Mouse (Mus musculus) midbrain, embryonic 16.5 days (tissue): ENCODE results near the gene Mapkap1. TPM values are rescaled to one million over a fixed set of nuclear protein-coding genes. Genes with fewer than 3 reads are reported as not detected.

Experiments
- ATAC-seq: fragments of 200-750 bp; cut with Nextera tagmentation; 2 replicates; pipeline ENCODE4 v1.8.0; 2017; ENCODE audit warnings: moderate TSS enrichment
- H3K27ac ChIP-seq: fragments of 300-500 bp; sonication (generic); 2 replicates; pipeline ENCODE4 v1.5.1; 2014; ENCODE audit warnings: mild to moderate bottlenecking, low read length, mixed read lengths
- H3K27me3 ChIP-seq: fragments of 300-500 bp; sonication (generic); 2 replicates; pipeline ENCODE4 v1.6.1; 2014; ENCODE audit warnings: low read depth, low read length, mixed read lengths; ENCODE audit not compliant: control insufficient read depth, insufficient read depth
- H3K36me3 ChIP-seq: fragments of 300-500 bp; sonication (generic); 2 replicates; pipeline ENCODE4 v1.6.1; 2014; ENCODE audit warnings: mild to moderate bottlenecking, low read length, moderate library complexity, mixed read lengths; ENCODE audit not compliant: control insufficient read depth, insufficient read depth
- H3K4me1 ChIP-seq: fragments of 300-500 bp; sonication (generic); 2 replicates; pipeline ENCODE4 v1.6.1; 2014; ENCODE audit warnings: mild to moderate bottlenecking, low read length, mixed read lengths; ENCODE audit not compliant: control insufficient read depth, insufficient read depth
- H3K4me2 ChIP-seq: fragments of 300-500 bp; sonication (generic); 2 replicates; pipeline ENCODE4 v1.6.1; 2014; ENCODE audit warnings: mild to moderate bottlenecking, low read length, mixed read lengths
- H3K4me3 ChIP-seq: fragments of 300-500 bp; sonication (generic); 2 replicates; pipeline ENCODE4 v1.5.1; 2014; ENCODE audit warnings: low read depth, mild to moderate bottlenecking, low read length, moderate library complexity, mixed read lengths
- H3K9ac ChIP-seq: fragments of 300-500 bp; sonication (generic); 2 replicates; pipeline ENCODE4 v1.6.1; 2014; ENCODE audit warnings: low read depth, low read length, mixed read lengths
- H3K9me3 ChIP-seq: fragments of 300-500 bp; sonication (generic); replicated peaks from 2 replicates; pipeline ENCODE4 v1.6.1; 2014; ENCODE audit warnings: mild to moderate bottlenecking, low read length, mixed read lengths; ENCODE audit not compliant: control insufficient read depth, poor library complexity, severe bottlenecking
- WGBS: fragments of 180-500 bp; shearing (Covaris S2); extraction: QIAGEN DNeasy Blood & Tissue Kit; methylation state at CpG from one replicate; pipeline ENCODE4 v1.1.7; 2014; 5-methylcytosine and 5-hydroxymethylcytosine counted together
- polyA plus RNA-seq: library from polyadenylated mRNA; unstranded; fragments of >200 nt; fragmentation: Nextera tagmentation; extraction: Ambion mirVana; gene quantifications from 2 replicates; pipeline ENCODE4 v1.2.1, GENCODE M21; 2015

Gene Mapkap1
- polyA plus RNA-seq, 1 experiment from 2014 or later = 89.1 TPM

DNA sequence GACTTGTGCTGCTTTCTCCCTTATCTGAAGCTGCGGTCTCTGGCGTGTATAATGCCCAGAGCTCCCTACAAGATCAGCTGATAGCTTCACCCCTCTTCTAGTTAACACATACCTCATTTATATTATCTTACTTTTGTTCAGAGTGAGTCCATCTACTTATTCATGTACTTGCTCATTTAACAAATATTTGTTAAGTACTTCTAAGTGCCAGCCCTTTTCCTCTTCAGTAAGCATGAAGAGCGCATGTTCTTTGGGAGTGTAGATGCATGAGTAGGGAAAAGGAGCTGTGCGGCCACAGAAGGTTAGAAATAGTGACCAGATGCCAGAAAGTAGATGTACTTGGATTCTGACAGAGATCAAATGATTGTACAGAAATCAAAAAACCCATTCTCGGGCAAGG lies 108.7 kb downstream of the Mapkap1 start:
- Histone ChIP-seq H3K9ac (no peak overlapping the region), H3K9me3 (no peaks in the 10 kb centered on the region), H3K4me3 (no peak overlapping the region), H3K4me2 (no peak overlapping the region), H3K36me3 (no peaks in the 10 kb centered on the region), H3K27ac (no peak overlapping the region), H3K27me3 (no peaks in the 10 kb centered on the region), H3K4me1 (no peaks in the 10 kb centered on the region)
- WGBS = 89% methylated on average over 5 of the region's 5 CpGs
- ATAC-seq = no peak

DNA sequence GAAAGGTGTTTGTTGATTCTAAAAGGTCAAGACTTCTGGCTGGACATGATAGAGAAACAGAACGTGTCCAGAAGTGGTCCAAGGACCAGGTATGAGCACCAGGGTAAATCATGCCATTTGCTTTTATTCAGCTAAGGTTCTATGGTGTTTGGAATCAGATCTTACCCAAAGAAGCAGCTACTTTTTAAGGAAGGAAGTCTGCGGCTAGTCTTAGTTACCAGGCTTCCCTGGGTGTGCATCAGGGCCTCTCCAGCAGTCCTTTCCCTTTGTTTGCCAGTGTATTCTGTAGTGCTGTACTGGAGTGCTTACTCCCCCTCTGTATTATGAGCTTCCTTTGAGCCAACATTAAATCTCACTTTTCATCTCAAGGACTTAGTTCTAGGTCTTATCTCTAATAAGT lies 111.5 kb downstream of the Mapkap1 start:
- H3K27ac ChIP-seq = no peak overlapping the region
- no peak overlapping the region for H3K4me2 ChIP-seq
- 77% methylated on average over 2 of the region's 2 CpGs for WGBS
- ATAC-seq = no peak
- H3K9me3 ChIP-seq = no peaks in the 10 kb centered on the region
- H3K4me3 ChIP-seq = no peak overlapping the region
- no peak overlapping the region for H3K9ac ChIP-seq
- no peaks in the 10 kb centered on the region for H3K36me3 ChIP-seq
- no peaks in the 10 kb centered on the region for H3K4me1 ChIP-seq
- H3K27me3 ChIP-seq = no peaks in the 10 kb centered on the region

- Histone ChIP-seq H3K27ac (no peak overlapping the region), H3K9ac (no peak overlapping the region), H3K4me2 (no peak overlapping the region), H3K4me3 (no peak overlapping the region), H3K27me3 (no peaks in the 10 kb centered on the region), H3K36me3 (no peaks in the 10 kb centered on the region), H3K4me1 (no peaks in the 10 kb centered on the region), H3K9me3 (no peaks in the 10 kb centered on the region)
- ATAC-seq = no peak
- WGBS = 81% methylated on average over 5 of the region's 5 CpGs
These were observed 112.0 kb downstream of the Mapkap1 start for GRCm38 (mm10) chr2:34518526-34518925.

DNA sequence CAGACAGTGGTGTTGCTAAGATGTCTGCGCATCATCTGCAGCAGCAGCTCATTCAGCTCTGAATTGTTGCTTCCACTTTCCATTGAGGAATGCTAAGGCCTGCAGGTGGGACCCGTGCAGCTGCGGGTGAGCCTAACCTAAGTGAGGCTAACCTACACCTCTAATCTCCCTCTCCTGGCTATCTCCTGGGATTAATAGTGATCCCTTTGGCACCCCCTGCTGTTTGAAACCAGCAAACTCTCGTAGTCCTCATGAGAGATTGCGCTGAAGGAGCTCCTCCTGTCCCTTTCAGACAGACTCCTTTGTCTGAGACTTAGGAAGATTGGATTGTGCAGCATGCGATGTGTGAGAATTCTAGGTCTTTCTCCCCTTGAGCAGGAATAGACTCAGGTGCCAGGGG lies 113.0 kb downstream of the Mapkap1 start:
- ATAC-seq = 0 out of 2 replicates have a peak, but pooled peaks have one; percentile 36
- WGBS = 36% methylated on average over 6 of the region's 6 CpGs
- no peaks in the 10 kb centered on the region for H3K9me3 ChIP-seq
- H3K27me3 ChIP-seq = no peaks in the 10 kb centered on the region
- H3K4me2 ChIP-seq = no peak overlapping the region
- H3K27ac ChIP-seq = no peak overlapping the region
- H3K4me3 ChIP-seq = no peak overlapping the region
- no peaks in the 10 kb centered on the region for H3K36me3 ChIP-seq
- no peaks in the 10 kb centered on the region for H3K4me1 ChIP-seq
- no peak overlapping the region for H3K9ac ChIP-seq

GRCm38 (mm10) chr2:34521384-34521783 lies 114.8 kb downstream of the Mapkap1 start:
- Histone ChIP-seq H3K9me3 (no peaks in the 10 kb centered on the region), H3K27me3 (no peaks in the 10 kb centered on the region), H3K27ac (no peak overlapping the region), H3K9ac (no peak overlapping the region), H3K4me3 (no peak overlapping the region), H3K4me1 (peaks cover under 1% of the 10 kb centered on the region; the same call in 1 of the 2 replicates), H3K36me3 (no peaks in the 10 kb centered on the region), H3K4me2 (no peak overlapping the region)
- 92% methylated on average over 3 of the region's 3 CpGs for WGBS
- no peak for ATAC-seq

- no peak overlapping the region for H3K27ac ChIP-seq
These were observed 120.2 kb downstream of the Mapkap1 start for GRCm38 (mm10) chr2:34526527-34527371.

GRCm38 (mm10) chr2:34528491-34528890 lies 121.9 kb downstream of the Mapkap1 start:
- H3K27me3 ChIP-seq = no peaks in the 10 kb centered on the region
- no peak for ATAC-seq
- H3K9ac ChIP-seq = no peak overlapping the region
- no peak overlapping the region for H3K27ac ChIP-seq
- peaks cover 20% of the 10 kb centered on the region for H3K4me1 ChIP-seq
- H3K4me3 ChIP-seq = no peak overlapping the region
- H3K4me2 ChIP-seq = no peak overlapping the region
- H3K36me3 ChIP-seq = no peaks in the 10 kb centered on the region
- no peaks in the 10 kb centered on the region for H3K9me3 ChIP-seq

More at GRCm38 (mm10) chr2:34526527-34527371, 120.2 kb downstream of the Mapkap1 start:
- 43% methylated on average over 15 of the region's 15 CpGs for WGBS
- H3K27me3 ChIP-seq = no peaks in the 10 kb centered on the region
- no peak overlapping the region for H3K4me2 ChIP-seq
- no peak overlapping the region for H3K9ac ChIP-seq
- no peaks in the 10 kb centered on the region for H3K9me3 ChIP-seq
- H3K4me1 ChIP-seq = peaks cover 20% of the 10 kb centered on the region
- H3K4me3 ChIP-seq = no peak overlapping the region
- peak; percentile 45; the same call in 1 of the 2 replicates for ATAC-seq
- H3K36me3 ChIP-seq = no peaks in the 10 kb centered on the region

- ATAC-seq = no peak
- H3K4me2 ChIP-seq = no peak overlapping the region
- no peaks in the 10 kb centered on the region for H3K27me3 ChIP-seq
- WGBS = 29% methylated on average over 3 of the region's 3 CpGs
- no peaks in the 10 kb centered on the region for H3K9me3 ChIP-seq
- H3K9ac ChIP-seq = no peak overlapping the region
- no peak overlapping the region for H3K4me3 ChIP-seq
- no peak overlapping the region for H3K27ac ChIP-seq
- H3K4me1 ChIP-seq = peaks cover 24% of the 10 kb centered on the region
- H3K36me3 ChIP-seq = no peaks in the 10 kb centered on the region
These were observed 123.5 kb downstream of the Mapkap1 start for GRCm38 (mm10) chr2:34530042-34530441.

- no peak for ATAC-seq
- no peaks in the 10 kb centered on the region for H3K27me3 ChIP-seq
- H3K36me3 ChIP-seq = no peaks in the 10 kb centered on the region
- 46% methylated on average over 3 of the region's 3 CpGs for WGBS
- H3K27ac ChIP-seq = no peak overlapping the region; the same call in 1 of the 2 replicates
- H3K4me3 ChIP-seq = no peak overlapping the region
- no peaks in the 10 kb centered on the region for H3K9me3 ChIP-seq
- no peak overlapping the region for H3K4me2 ChIP-seq
- H3K4me1 ChIP-seq = peaks cover 25% of the 10 kb centered on the region
- H3K9ac ChIP-seq = no peak overlapping the region
These were observed 125.3 kb downstream of the Mapkap1 start for GRCm38 (mm10) chr2:34531801-34532298.
